Mouse (Mus musculus): ENCODE measurements around the gene Bsg. TPM values are rescaled to one million over a fixed set of nuclear protein-coding genes. Genes with fewer than 3 reads are reported as not detected.

The Bsg gene
- polyA plus RNA-seq, 1 experiment from 2014 or later: 588 TPM

GRCm38 (mm10) chr10:79683726-79684640 is 20.3 kb upstream of the Bsg start:
- H3K4me1 ChIP-seq: peaks cover 23% of the 10 kb centered on the region
- 87% methylated on average over 6 of the region's 6 CpGs for WGBS
- H3K9me3 ChIP-seq: no peaks in the 10 kb centered on the region
- peak overlapping the region; percentile 83 for H3K4me2 ChIP-seq (replicated peaks)
- H3K27ac ChIP-seq (replicated peaks): no peak overlapping the region
- H3K9ac ChIP-seq (replicated peaks): peak overlapping the region; percentile 87; the same call in 1 of the 2 replicates
- peak overlapping the region; percentile 92 for H3K4me3 ChIP-seq
- peaks cover 3% of the 10 kb centered on the region; the same call in 1 of the 2 replicates for H3K27me3 ChIP-seq
- peaks cover 50% of the 10 kb centered on the region for H3K36me3 ChIP-seq
- no peak for ATAC-seq (ENCODE audit: low FRiP score, low read depth)

- Histone ChIP-seq H3K4me3 (0 out of 2 replicates have a peak overlapping the region, but pooled peaks have one; percentile 1), H3K36me3 (peaks cover 55% of the 10 kb centered on the region), H3K9me3 (no peaks in the 10 kb centered on the region), H3K27me3 (0 out of 2 replicates have a peak, but pooled peaks cover 3% of the 10 kb centered on the region), H3K4me2 (replicated peaks) (no peak overlapping the region), H3K4me1 (peaks cover 23% of the 10 kb centered on the region), H3K9ac (replicated peaks) (no peak overlapping the region), H3K27ac (replicated peaks) (no peak overlapping the region)
- WGBS: 91% methylated on average over 25 of the region's 25 CpGs
- ATAC-seq (ENCODE audit: low FRiP score, low read depth): no peak
These were observed 19.3 kb upstream of the Bsg start for GRCm38 (mm10) chr10:79684770-79685600.

GRCm38 (mm10) chr10:79686219-79686618 is 18.1 kb upstream of the Bsg start:
- WGBS: 93% methylated on average over 2 of the region's 2 CpGs
- no peak overlapping the region for H3K9ac ChIP-seq (replicated peaks)
- no peak for ATAC-seq (ENCODE audit: low FRiP score, low read depth)
- H3K4me1 ChIP-seq: peaks cover 18% of the 10 kb centered on the region
- H3K9me3 ChIP-seq: no peaks in the 10 kb centered on the region
- H3K4me3 ChIP-seq: no peak overlapping the region
- H3K4me2 ChIP-seq (replicated peaks): no peak overlapping the region
- H3K27ac ChIP-seq (replicated peaks): no peak overlapping the region
- no peaks in the 10 kb centered on the region for H3K27me3 ChIP-seq
- peaks cover 55% of the 10 kb centered on the region for H3K36me3 ChIP-seq

GRCm38 (mm10) chr10:79686691-79687090 is 17.6 kb upstream of the Bsg start:
- WGBS: 85% methylated on average over 1 of the region's 1 CpGs
- peaks cover 55% of the 10 kb centered on the region for H3K36me3 ChIP-seq

GRCm38 (mm10) chr10:79687513-79687912 is 16.8 kb upstream of the Bsg start:
- peaks cover 6% of the 10 kb centered on the region; the same call in 1 of the 2 replicates for H3K9me3 ChIP-seq
- H3K36me3 ChIP-seq: peaks cover 55% of the 10 kb centered on the region
- ATAC-seq (ENCODE audit: low FRiP score, low read depth): no peak

More at GRCm38 (mm10) chr10:79686691-79687090, 17.6 kb upstream of the Bsg start:
- no peak overlapping the region for H3K27ac ChIP-seq (replicated peaks)
- ATAC-seq (ENCODE audit: low FRiP score, low read depth): no peak
- no peaks in the 10 kb centered on the region for H3K9me3 ChIP-seq
- no peak overlapping the region for H3K9ac ChIP-seq (replicated peaks)
- H3K27me3 ChIP-seq: no peaks in the 10 kb centered on the region
- no peak overlapping the region for H3K4me2 ChIP-seq (replicated peaks)
- no peak overlapping the region for H3K4me3 ChIP-seq
- peaks cover 17% of the 10 kb centered on the region for H3K4me1 ChIP-seq

GRCm38 (mm10) chr10:79688720-79689119 is 15.6 kb upstream of the Bsg start, which contains the start of gene Gzmm:
Gzmm (plus strand) TSS chr10:79689020.
- no peak within 1 kb of the TSS for H3K27ac ChIP-seq (replicated peaks)
- 80% methylated on average over 4 of the region's 4 CpGs for WGBS
- H3K9ac ChIP-seq (replicated peaks): no peak within 1 kb of the TSS
- no peak within 1 kb of the TSS for H3K4me2 ChIP-seq (replicated peaks)
- no peak within 1 kb of the TSS for H3K4me3 ChIP-seq
- peaks cover 6% of the 10 kb centered on the region; the same call in 1 of the 2 replicates for H3K9me3 ChIP-seq
- no peaks in the 10 kb centered on the region for H3K27me3 ChIP-seq
- H3K36me3 ChIP-seq: peaks cover 55% of the 10 kb centered on the region
- ATAC-seq (ENCODE audit: low FRiP score, low read depth): no peak
- peaks cover 6% of the 10 kb centered on the region for H3K4me1 ChIP-seq

More at GRCm38 (mm10) chr10:79687513-79687912, 16.8 kb upstream of the Bsg start:
- H3K27ac ChIP-seq (replicated peaks): no peak overlapping the region
- H3K4me1 ChIP-seq: peaks cover 17% of the 10 kb centered on the region
- no peak overlapping the region for H3K4me3 ChIP-seq
- no peak overlapping the region for H3K4me2 ChIP-seq (replicated peaks)
- H3K9ac ChIP-seq (replicated peaks): no peak overlapping the region
- H3K27me3 ChIP-seq: no peaks in the 10 kb centered on the region
- WGBS: 97% methylated on average over 6 of the region's 6 CpGs

GRCm38 (mm10) chr10:79689178-79689577 is 15.1 kb upstream of the Bsg start:
- H3K27me3 ChIP-seq: no peaks in the 10 kb centered on the region
- H3K9ac ChIP-seq (replicated peaks): no peak overlapping the region
- H3K4me3 ChIP-seq: no peak overlapping the region
- no peak overlapping the region for H3K4me2 ChIP-seq (replicated peaks)
- no peak for ATAC-seq (ENCODE audit: low FRiP score, low read depth)
- H3K27ac ChIP-seq (replicated peaks): no peak overlapping the region
- 93% methylated on average over 3 of the region's 3 CpGs for WGBS
- peaks cover 6% of the 10 kb centered on the region; the same call in 1 of the 2 replicates for H3K9me3 ChIP-seq
- peaks cover 1% of the 10 kb centered on the region; the same call in 1 of the 2 replicates for H3K4me1 ChIP-seq
- peaks cover 53% of the 10 kb centered on the region for H3K36me3 ChIP-seq

- Histone ChIP-seq H3K9me3 (peaks cover 6% of the 10 kb centered on the region; the same call in 1 of the 2 replicates), H3K4me2 (replicated peaks) (no peak overlapping the region), H3K9ac (replicated peaks) (no peak overlapping the region), H3K27ac (replicated peaks) (no peak overlapping the region), H3K4me1 (no peaks in the 10 kb centered on the region; the same call in 1 of the 2 replicates), H3K27me3 (no peaks in the 10 kb centered on the region), H3K36me3 (peaks cover 25% of the 10 kb centered on the region), H3K4me3 (no peak overlapping the region)
- WGBS: 100% methylated on average over 2 of the region's 2 CpGs
- no peak for ATAC-seq (ENCODE audit: low FRiP score, low read depth)
These were observed 12.2 kb upstream of the Bsg start for GRCm38 (mm10) chr10:79691986-79692548.

- no peak overlapping the region for H3K4me2 ChIP-seq (replicated peaks)
- ATAC-seq (ENCODE audit: low FRiP score, low read depth): no peak
- H3K4me3 ChIP-seq: no peak overlapping the region
- no peak overlapping the region for H3K27ac ChIP-seq (replicated peaks)
- H3K9me3 ChIP-seq: peaks cover 6% of the 10 kb centered on the region; the same call in 1 of the 2 replicates
- H3K9ac ChIP-seq (replicated peaks): no peak overlapping the region
- H3K27me3 ChIP-seq: no peaks in the 10 kb centered on the region
- peaks cover 7% of the 10 kb centered on the region for H3K36me3 ChIP-seq
- 82% methylated on average over 12 of the region's 12 CpGs for WGBS
- no peaks in the 10 kb centered on the region; the same call in 1 of the 2 replicates for H3K4me1 ChIP-seq
These were observed 10.5 kb upstream of the Bsg start for GRCm38 (mm10) chr10:79693580-79694378.

- Histone ChIP-seq H3K9me3 (peaks cover 6% of the 10 kb centered on the region; the same call in 1 of the 2 replicates), H3K4me1 (no peaks in the 10 kb centered on the region; the same call in 1 of the 2 replicates), H3K36me3 (peaks cover 2% of the 10 kb centered on the region), H3K4me3 (no peak overlapping the region), H3K4me2 (replicated peaks) (no peak overlapping the region), H3K27ac (replicated peaks) (no peak overlapping the region), H3K27me3 (no peaks in the 10 kb centered on the region), H3K9ac (replicated peaks) (no peak overlapping the region)
- WGBS: 79% methylated on average over 6 of the region's 6 CpGs
- ATAC-seq (ENCODE audit: low FRiP score, low read depth): no peak
These were observed 10.0 kb upstream of the Bsg start for GRCm38 (mm10) chr10:79694379-79694655.
